8 mouse cellular contexts compared by ENCODE assay signal in genomic region chr16:21210204-21210603, GRCm38 (mm10). TPM values are rescaled to one million over a fixed set of nuclear protein-coding genes. Genes with fewer than 3 reads are reported as not detected.
DNase-seq lines count a peak whose midpoint lies in the region; ATAC-seq and TF ChIP-seq lines count a peak whose summit lies in the region.

No protein-coding gene starts in this region.

- H3K27ac ChIP-seq in kidney, adult 2 months (ENCODE audit: insufficient read depth, low read depth, low read length) = 0 out of 2 replicates have a peak overlapping the region, but pooled peaks have one; percentile 39
- H3K27ac ChIP-seq in hindbrain, embryonic 11.5 days (ENCODE audit: low read depth, low read length) = peak overlapping the region; percentile 80
- H3K27ac ChIP-seq in midbrain, embryonic 13.5 days = peak overlapping the region; percentile 90

- H3K4me2 ChIP-seq in hindbrain, embryonic 11.5 days (replicated peaks; ENCODE audit: low read depth, low read length) = peak overlapping the region; percentile 46
- H3K4me2 ChIP-seq in midbrain, embryonic 13.5 days (replicated peaks) = peak overlapping the region; percentile 69

- H3K4me3 ChIP-seq in kidney, adult 2 months (ENCODE audit: insufficient read depth, low read depth, low read length) = no peak overlapping the region
- H3K4me3 ChIP-seq in hindbrain, embryonic 11.5 days (ENCODE audit: low read depth, low read length) = peak overlapping the region; percentile 29; the same call in 1 of the 2 replicates
- H3K4me3 ChIP-seq in midbrain, embryonic 13.5 days (replicated peaks) = peak overlapping the region; percentile 41

- peak overlapping the region; percentile 54 for H3K9ac ChIP-seq in hindbrain, embryonic 11.5 days (ENCODE audit: low read depth, low read length)
- H3K9ac ChIP-seq in midbrain, embryonic 13.5 days (replicated peaks) = peak overlapping the region; percentile 67

- ATAC-seq in hindbrain, embryonic 11.5 days (ENCODE audit: low FRiP score) = peak; percentile 17
- ATAC-seq in midbrain, embryonic 13.5 days = no peak
- no peak for ATAC-seq in megakaryocyte-erythroid progenitor cell, adult 5-6 weeks (replicated peaks; ENCODE audit: low FRiP score, low TSS enrichment, poor library complexity, severe bottlenecking)

- TF ChIP-seq POLR2A in kidney, adult 2 months (IDR thresholded peaks at IDR 0.05; ENCODE audit: low read depth, low read length) = no peak

- no peaks in the 10 kb centered on the region for H3K9me3 ChIP-seq in hindbrain, embryonic 11.5 days (ENCODE audit: control insufficient read depth, low read length)
- H3K9me3 ChIP-seq in midbrain, embryonic 13.5 days = no peaks in the 10 kb centered on the region

- 62% methylated on average over 5 of the region's 5 CpGs for whole genome bisulfite sequencing in kidney, adult 2 months
- 9% methylated on average over 5 of the region's 5 CpGs for WGBS in hindbrain, embryonic 11.5 days
- WGBS in midbrain, embryonic 13.5 days = 8% methylated on average over 5 of the region's 5 CpGs

- no peaks in the 10 kb centered on the region for H3K36me3 ChIP-seq in kidney, adult 2 months (ENCODE audit: control insufficient read depth, insufficient read depth, low read length)
- H3K36me3 ChIP-seq in hindbrain, embryonic 11.5 days (ENCODE audit: control insufficient read depth, insufficient read depth, low read length) = peaks cover 2% of the 10 kb centered on the region; the same call in 1 of the 2 replicates
- peaks cover 14% of the 10 kb centered on the region for H3K36me3 ChIP-seq in midbrain, embryonic 13.5 days

- TF ChIP-seq CTCF in kidney, adult 2 months (conservative IDR thresholded peaks at IDR 0.05; ENCODE audit: insufficient read depth, insufficient read length, low read depth, low read length) = no peak

- DNase-seq in kidney, adult 2 months = no peak
- no peak for DNase-seq in kidney, postnatal 36 days
- peak; percentile 38 for DNase-seq in ZHBTc4 (ENCODE audit: low read depth, low spot score)
- DNase-seq in hindbrain, embryonic 11.5 days (ENCODE audit: low spot score) = no peak
- no peak for DNase-seq in frontal cortex, adult 2 months (ENCODE audit: extremely low spot score in 1 of 2, low spot score in 1 of 2)
- no peak for DNase-seq in left cerebral cortex, postnatal 25 days (ENCODE audit: low spot score in 2 of 2)

- intact Hi-C loops in left cerebral cortex, postnatal 25 days (cut with DNase I) = loop anchor here (2.0 kb wide), 2 partner anchors 37 to 123 kb away; no protein-coding TSS in a partner anchor

- peaks cover 6% of the 10 kb centered on the region; the same call in 1 of the 2 replicates for H3K4me1 ChIP-seq in kidney, adult 2 months (ENCODE audit: control insufficient read depth, insufficient read depth, low read length)
- H3K4me1 ChIP-seq in hindbrain, embryonic 11.5 days (replicated peaks; ENCODE audit: control insufficient read depth, insufficient read depth, low read length) = peaks cover 16% of the 10 kb centered on the region
- peaks cover 86% of the 10 kb centered on the region for H3K4me1 ChIP-seq in midbrain, embryonic 13.5 days (replicated peaks)

- no peaks in the 10 kb centered on the region for H3K27me3 ChIP-seq in kidney, adult 2 months (replicated peaks; ENCODE audit: control insufficient read depth, insufficient read depth, low read length)
- H3K27me3 ChIP-seq in hindbrain, embryonic 11.5 days (ENCODE audit: control insufficient read depth, insufficient read depth, low read length) = 0 out of 2 replicates have a peak, but pooled peaks cover 2% of the 10 kb centered on the region
- no peaks in the 10 kb centered on the region for H3K27me3 ChIP-seq in midbrain, embryonic 13.5 days

RNA-seq across cellular contexts. Expression of gene Ephb3, which starts 5.6 kb away (rescaled TPM):
- polyA plus RNA-seq in kidney, adult 2 months (2012; rRNA removed) = 5.5 and 6.8 TPM in 2 replicates
- 10.3 and 11.2 TPM in 2 replicates for polyA plus RNA-seq in hindbrain, embryonic 11.5 days (2014; fragmentation: Nextera tagmentation; extraction: Ambion mirVana)
- 14.8 and 19.4 TPM in 2 replicates for polyA plus RNA-seq in midbrain, embryonic 13.5 days (2015; fragmentation: Nextera tagmentation; extraction: Ambion mirVana)
- polyA plus RNA-seq in frontal cortex, adult 2 months (2012; rRNA removed) = 14.5 and 15.4 TPM in 2 replicates
- total RNA-seq in megakaryocyte-erythroid progenitor cell, adult 5-6 weeks (2014; fragmentation: Nextera tagmentation) = not detected in 2 replicates
- total RNA-seq in megakaryocyte-erythroid progenitor cell, adult 5-6 weeks (2017) = not detected in 2 replicates
- total RNA-seq in left cerebral cortex, postnatal 25 days (2021) = 10 to 100 TPM; 22.0 to 30.4 TPM

RNA-seq across cellular contexts. Expression of gene Teddm3, which starts 56.4 kb away (rescaled TPM):
- polyA plus RNA-seq in kidney, adult 2 months (2012; rRNA removed) = 0.12 TPM in 1 of 2 replicates, not detected in the other
- not detected in 2 replicates for polyA plus RNA-seq in hindbrain, embryonic 11.5 days (2014; fragmentation: Nextera tagmentation; extraction: Ambion mirVana)
- not detected in 2 replicates for polyA plus RNA-seq in midbrain, embryonic 13.5 days (2015; fragmentation: Nextera tagmentation; extraction: Ambion mirVana)
- 0.14 and 0.40 TPM in 2 replicates for polyA plus RNA-seq in frontal cortex, adult 2 months (2012; rRNA removed)
- not detected in 2 replicates for total RNA-seq in megakaryocyte-erythroid progenitor cell, adult 5-6 weeks (2014; fragmentation: Nextera tagmentation)
- total RNA-seq in megakaryocyte-erythroid progenitor cell, adult 5-6 weeks (2017) = not detected in 2 replicates
- total RNA-seq in left cerebral cortex, postnatal 25 days (2021) = 1 to 10 TPM; 1.2 TPM

Comparison
In these comparisons a context has a peak if more than half of its experiments do, and no peak if none do; other contexts are left out.
1. H3K27ac ChIP-seq: peak in every context shown above with its lines; median percentile 90 in midbrain, embryonic 13.5 days; 80 in hindbrain, embryonic 11.5 days; 39 in kidney, adult 2 months.